Mouse (Mus musculus) adrenal gland, postnatal 10 days (tissue): ENCODE measurements around the gene Tbx21. TPM values are rescaled to one million over a fixed set of nuclear protein-coding genes. Genes with fewer than 3 reads are reported as not detected.

ENCODE experiments used
- DNase-seq: peaks from one replicate; pipeline ENCODE4 v3.0.0; 2021; ENCODE audit warnings: mixed read lengths
- long read RNA-seq, 2 experiments: library from polyadenylated mRNA; stranded (forward); transcript quantifications; one replicate each; pipeline ENCODE4 v2.0.0; 2021
- total RNA-seq, 2 experiments: library from RNA; stranded (reverse); gene quantifications; 2 replicates each; pipeline ENCODE4 v1.2.3; 2021

Gene Tbx21
- under 1 TPM; 0.21 to 0.64 TPM for total RNA-seq
- long read RNA-seq, experiment 1: 0 reads
- long read RNA-seq, experiment 2: 0 reads

DNA sequence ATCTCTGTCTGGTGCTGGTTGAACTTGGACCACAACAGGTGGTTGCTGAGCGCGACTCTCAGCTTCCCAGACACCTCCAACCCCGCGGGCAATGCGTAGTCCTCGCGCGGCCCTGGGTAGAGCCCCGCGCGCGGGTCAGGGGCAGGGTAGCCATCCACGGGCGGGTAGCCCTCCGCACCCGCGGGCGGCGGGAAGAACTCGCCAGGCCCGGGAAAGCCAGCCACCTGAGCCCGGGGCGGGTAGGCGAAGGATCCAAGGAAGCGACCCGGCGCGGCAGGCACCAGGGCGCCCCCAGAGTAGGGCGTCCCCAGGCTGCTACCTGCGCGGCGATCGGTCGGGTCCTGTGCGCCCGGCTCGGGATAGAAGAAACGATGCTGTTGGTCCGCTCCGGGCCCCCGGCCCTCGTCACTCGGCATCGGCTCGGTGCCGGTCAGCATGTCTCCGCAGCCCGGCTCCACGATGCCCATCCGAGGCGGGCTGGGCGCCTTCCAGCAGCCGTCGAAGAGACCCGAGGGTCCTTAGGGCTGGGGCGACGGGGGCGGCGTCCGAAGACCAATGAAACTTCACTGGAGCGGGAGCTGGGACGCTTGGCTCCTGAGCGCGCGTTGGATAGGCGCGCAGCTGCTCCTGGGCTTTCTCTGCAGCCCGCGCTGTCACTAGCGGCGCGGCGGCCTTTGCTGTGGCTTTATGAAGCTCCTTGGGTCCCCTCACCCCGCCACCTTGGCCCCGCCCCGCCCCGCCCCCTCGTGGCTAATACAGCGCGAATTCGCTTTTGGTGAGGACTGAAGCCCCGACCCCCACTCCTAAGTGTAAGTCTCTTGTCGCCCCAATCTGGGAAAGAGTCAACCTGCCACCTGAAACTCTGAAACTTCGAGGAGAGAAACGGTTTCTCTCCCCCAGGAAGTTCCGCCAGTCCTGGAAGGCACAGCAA lies at the start of gene Tbx21:
Tbx21 (minus strand) TSS at position 661 of the 931 bp plus-strand sequence.
- no peak for DNase-seq

DNA sequence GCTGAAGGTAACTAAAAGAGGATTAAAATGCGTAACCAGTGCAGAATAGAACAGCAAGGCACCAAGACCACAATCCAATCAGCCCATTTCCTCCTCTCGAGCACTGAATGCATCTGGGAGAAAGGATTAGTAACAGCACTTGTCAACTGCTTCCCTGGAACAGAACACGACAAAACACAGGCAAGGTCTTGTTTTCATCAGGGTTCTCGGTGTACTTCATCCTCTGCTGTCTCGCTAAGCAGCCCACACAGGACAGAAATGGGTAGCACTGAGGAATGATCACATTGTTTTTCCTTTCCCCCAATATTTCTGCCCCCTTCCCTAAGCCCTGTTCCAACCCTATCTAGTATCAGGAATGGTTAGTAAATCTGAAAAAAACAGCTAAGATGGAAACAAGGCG lies 45.2 kb upstream of the Tbx21 start:
- DNase-seq: no peak

DNA sequence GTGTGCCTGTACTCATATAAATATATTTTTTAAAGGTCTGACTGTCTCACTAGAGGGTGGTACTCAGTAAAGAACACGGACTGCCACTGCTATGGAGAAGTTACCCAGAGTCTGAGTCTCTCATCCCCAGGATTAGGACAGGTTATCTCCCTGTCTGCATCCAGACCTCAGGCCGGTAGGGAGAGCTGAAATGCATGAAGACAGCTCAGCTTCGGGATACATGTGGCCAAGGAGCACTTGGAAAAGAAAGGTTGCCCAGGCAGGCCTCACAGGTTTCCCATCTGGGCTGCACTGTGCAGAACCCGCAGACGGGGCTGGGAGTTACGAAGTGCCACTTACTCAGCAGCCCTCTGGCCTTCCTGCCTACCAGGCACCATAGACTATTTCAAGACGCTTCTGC lies 41.9 kb upstream of the Tbx21 start:
- no peak for DNase-seq

DNA sequence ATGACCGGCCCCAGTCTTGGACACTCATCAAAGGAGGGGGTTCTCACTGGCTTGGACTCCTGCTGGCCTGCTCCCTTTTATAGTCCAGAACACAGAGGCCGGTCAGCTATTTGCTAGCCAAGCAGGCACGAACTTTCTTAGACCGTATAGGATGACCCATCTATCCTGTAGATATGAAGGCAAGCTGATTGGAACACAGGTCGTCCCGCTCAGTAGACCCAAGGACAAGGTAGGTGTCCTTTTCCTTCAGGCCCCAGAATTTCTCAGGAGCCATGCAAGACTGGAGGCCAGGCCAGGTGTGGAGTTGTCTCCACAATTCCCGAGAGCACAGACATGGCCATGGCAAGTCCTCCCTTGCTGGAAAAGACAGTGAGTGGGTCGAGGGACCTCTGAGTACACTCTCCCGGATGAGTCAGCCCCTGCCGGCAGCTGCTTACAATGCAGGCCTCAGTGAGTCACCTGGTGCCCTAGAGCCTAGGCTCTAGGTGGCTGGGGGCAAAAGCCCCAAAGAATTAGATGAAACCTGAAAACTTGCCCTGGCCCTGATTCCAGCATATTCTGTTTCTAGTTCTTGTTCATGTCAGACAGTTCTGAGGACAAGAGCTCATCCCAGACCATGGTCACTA lies 37.6 kb upstream of the Tbx21 start:
- DNase-seq: peak; percentile 53

DNA sequence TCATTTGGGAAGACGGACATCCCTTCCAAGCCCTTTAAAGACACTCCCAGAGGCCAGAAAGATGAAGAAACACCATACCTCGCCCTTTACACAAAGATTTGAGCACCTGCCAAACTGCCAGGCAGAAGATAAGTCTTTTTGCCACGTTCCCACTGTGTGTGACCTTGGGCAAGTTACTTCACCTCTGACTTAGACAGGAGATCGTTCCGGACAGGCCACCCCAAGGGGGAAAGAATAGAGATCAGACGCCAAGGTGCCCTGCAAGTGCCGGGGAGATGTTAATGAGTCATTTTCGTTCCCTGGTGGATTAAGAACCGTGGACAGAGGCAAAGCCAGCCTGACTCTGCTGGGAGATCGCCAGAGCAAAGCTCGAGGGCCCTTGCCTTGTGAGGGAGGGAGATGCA lies 36.9 kb upstream of the Tbx21 start:
- DNase-seq: peak; percentile 76

DNA sequence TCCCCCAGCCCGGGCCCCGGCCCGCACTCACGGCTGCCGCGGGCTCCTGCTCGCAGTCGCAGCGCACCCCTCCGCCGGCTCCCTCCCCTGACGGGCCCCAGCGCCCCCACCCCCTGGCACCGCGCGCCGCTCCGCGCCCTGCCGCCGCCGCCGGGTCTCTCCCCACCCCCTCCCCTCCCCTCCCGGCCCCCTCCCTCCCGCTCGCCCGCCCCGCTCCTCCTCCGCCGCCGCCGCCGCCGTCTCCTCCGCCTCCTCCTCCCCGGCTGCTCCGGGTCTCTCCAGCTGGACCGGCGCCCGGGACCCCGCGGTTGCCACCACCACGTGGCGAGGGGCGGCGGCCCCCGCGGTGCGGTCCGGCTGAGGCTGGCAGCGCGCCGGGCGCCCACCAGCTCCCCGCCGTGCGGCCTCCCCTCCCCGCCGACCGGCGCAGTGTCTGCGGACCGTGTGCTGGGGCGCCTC lies 36.2 kb upstream of the Tbx21 start, which contains the start of gene Tbkbp1:
Tbkbp1 (minus strand) TSS at position 153 of the 459 bp plus-strand sequence.
- peak; percentile 61 for DNase-seq

DNA sequence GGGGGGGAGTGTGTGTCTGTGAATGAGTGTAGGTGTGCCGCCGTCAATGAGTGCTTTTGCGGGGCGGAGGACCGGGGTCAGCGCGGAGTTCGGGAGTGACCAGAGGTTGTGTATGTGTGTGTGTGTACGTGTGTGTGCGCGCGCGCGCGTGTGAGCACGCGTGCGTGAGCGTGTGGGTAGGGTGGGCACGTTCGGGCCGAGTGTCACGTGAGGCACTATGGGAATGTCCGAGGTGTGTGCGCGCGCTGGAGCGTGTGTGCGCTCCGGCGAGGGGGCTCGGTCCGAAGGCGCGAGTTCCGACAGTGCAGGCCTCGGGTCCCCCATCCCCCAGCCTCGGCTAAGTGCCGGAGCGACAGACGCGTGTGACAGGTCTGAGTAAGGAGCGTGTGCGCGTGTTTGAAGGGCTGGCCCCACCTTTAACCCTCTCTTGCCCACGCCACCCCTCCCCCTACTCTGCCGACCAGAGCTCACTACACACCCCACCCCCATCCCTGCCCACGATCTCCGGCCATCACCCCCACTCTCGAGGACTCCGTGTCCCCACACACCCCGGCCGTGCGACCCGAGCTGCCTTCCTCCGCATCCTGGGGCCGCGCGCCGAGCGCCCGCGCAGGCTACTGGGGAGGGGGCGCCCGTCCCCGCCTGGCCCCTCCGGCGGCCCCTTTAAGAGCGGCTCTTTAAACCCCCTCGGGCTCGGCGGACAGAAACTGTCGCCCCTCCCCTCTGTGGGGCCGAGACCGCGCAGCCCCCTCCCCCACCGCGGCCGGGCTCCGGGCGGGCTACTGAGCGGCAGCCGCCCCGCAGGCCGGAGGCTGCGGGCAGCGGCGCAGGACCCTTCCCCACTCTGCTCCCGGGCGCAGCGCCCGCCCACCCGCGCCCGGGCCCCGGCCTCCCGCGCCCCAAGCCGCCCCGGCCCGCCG lies 35.5 kb upstream of the Tbx21 start:
- DNase-seq: peak; percentile 62

DNA sequence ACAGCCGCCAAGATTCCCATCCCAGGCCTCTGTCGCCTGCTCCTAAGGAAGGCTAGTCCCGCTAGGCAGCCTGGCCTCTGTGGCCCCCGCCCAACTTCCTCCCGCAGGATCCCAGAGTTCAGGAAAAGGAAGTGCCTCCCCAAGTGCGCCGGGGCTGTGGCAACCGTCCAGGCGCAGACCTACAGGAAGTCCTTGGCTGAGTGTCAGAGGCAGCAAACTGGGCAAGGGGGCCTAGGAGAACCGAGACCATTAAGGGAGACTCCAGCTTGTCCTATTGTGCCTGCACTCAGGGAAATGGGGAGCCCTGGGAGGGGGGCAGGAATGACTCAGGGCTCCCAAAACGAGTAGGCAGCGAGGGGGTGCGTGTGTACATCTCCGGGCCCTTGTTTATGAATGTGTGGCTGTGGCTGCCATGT lies 34.9 kb upstream of the Tbx21 start:
- peak; percentile 83 for DNase-seq

DNA sequence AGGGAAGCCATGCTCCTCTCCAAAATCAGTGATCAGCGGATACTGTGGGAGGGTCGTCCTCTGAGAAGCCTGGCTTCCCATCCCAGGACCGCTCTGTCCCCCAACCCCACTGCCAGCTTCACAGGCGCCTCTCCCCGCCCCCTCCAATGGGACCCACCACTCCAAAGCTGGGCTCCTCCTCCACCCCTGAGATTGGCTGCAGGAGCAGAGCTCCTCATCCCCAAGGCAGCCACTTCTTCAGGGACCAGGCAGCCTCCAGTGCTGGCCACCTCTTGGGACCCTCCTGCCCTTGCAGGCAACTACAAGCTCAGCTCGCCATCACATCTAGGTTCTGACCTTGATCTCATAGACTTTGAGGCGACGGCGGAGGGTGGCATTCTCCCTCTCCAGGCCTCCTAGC lies 33.9 kb upstream of the Tbx21 start:
- DNase-seq: no peak

DNA sequence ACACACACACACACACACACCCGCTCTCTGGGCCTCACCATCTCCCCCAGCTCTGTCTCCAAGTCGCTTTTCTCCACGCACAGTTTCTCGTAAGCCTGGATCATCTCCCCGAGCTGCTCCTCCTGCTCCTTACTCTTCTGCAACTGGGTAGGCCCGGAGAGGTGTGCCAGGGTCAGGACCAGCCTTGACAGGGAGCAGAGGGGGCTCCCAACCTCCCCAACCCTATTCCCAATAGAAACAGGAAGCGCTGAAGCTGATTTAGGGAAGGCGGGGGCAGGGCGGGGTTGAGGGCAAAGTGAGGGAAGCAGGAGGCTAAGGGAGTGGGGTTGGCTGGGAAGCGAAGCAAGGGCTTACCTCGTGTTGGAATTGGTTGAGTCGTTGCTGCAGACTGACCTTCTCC lies 33.5 kb upstream of the Tbx21 start:
- DNase-seq: no peak

DNA sequence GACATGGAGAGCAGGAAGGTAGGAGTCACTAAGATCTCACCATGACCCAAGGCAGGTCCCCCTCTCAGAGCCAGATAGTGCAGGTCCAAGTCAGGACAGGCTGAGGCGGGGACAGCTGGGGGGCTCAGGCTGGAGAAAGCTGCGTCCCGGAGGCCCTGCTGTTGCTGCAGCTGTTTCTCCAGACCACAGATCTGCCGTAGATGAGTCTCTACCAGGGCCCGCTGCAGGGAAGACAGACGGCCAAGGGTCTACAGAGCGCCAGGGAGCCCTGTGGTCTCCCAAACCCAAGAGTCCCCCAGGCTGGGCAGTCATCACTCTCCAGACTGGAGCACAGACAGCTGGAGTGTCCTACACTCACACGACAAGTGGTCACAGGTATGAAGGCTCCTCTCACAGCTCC lies 32.2 kb upstream of the Tbx21 start:
- DNase-seq: no peak

DNA sequence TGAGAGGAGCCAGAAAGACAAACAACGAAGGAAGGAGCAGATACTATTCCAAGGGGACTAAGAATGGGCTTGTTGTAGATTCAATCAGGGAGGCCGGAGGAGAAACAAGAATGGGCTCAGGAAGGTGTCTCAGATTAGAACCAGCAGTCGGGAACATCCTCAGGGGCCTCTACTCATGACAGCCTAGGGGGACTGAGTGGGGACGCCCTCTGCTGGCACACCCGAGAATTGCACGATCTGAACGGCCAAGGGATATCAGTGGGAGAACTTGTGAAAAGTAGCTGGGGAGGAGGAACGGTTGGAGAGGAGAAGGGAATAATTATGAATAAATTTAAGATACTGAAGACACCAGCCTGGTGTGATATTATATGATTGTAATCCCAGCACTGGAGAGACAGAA lies 31.6 kb upstream of the Tbx21 start:
- DNase-seq: peak; percentile 89

DNA sequence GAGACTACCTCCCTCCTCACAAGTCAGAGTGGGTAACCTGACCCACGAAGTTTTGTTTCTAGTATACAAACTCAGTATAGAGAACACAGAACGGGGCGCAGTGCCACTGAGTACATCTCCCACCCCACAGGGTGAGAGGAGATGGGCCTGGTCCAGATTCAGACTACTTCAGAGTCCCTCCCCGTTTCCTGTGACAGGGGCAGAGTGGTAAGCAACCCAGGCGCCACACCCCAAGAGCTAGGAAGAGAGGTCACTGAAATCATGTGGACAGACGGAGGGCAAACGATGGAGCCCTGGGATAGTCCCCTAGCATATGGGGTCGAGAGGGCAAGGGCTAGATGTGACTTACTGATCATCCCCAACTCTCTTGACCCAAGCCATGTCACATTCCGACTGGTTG lies 30.8 kb upstream of the Tbx21 start:
- DNase-seq: no peak

DNA sequence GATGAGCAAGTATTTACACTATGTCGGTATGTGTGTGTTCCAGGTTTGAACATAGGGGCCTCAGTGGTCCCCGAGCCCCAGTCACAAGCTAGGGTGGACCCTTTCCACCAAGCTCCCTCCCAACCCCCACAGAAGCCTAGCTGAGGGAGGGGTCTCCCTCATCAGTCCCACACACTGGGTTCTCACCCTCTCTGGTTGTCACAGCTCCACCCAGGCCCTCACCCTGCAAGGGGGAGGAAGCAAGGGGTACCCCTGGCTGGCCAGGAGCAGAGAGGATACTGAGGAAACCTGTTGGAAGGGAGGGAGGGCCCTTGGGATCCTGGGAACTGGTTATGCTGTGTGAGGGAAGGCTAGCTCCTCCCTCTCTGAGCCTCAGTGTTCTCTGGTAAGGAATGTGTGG lies 30.2 kb upstream of the Tbx21 start:
- no peak for DNase-seq

DNA sequence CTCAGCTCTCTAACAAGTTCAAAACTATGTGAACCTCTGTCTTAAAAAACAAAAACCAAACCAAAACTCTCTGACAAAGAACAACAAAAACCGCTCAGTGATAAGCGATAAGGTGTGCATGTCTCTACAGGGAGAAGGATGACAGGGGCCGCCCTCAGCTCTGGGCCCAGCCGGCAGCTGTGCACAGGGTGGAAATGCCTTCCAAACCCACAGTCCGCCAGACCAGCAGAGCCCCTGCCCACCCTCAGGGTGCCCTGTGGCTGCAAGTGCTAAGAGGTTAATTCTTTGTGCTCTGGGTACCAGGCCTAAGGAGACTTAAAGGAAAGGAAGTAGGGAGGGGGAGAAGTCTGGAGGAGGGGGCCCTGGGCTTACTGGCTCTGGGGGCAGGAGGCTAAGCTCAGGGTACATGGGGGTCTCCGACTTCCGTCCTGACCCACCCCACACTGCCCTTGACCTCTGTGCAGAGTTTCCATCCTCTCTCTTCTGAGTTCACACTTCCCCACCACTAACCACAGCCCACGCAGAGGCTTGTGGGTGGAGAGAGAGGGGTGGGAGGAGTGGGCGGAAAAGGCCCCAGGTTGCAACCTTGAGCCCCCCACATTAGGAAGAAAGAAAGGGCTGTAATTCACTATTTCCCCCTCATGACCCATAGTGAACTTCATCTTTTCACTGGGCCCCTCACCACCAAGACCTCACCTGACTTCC lies 28.2 kb upstream of the Tbx21 start:
- DNase-seq: no peak

DNA sequence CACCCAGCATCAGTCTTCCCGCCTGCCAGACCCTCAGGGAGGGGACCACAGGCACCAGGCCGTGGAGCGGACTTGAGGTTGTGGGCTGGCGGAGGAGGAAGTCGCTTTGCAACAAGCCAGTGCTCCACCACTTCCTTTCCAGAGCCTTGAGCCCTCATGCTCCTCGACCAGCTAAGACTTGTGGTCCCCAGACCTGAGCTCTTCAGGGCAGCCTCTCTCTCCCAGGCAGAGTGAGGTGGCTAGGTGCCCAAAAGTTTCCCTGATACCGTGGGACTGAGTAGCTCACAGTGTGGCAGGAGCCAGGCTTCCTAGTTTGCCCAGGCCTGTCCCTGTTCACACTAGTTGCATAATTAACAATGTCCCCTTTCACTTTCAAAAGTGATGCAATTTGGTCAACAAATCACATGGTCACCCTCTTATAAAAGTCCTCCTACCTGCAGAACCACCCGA lies 27.1 kb upstream of the Tbx21 start:
- peak; percentile 43 for DNase-seq

DNA sequence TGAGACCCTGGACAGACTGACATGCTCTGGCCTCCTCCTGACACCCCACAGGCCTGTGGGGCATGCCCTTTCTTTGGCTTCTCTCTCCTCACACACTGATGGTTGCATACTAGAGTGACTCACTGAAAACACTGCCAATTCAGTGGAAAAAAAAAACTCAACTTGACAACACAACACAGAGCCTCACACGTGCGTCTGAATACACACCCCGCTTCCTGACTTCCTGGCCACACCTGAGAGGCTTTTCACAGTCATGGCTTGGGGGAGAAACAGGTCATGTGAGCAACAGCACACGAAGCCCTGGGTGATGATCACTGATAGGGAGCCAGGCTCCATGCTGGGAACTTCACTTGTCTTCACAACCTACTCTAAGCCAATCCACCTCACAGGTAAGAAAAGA lies 25.7 kb upstream of the Tbx21 start:
- no peak for DNase-seq

DNA sequence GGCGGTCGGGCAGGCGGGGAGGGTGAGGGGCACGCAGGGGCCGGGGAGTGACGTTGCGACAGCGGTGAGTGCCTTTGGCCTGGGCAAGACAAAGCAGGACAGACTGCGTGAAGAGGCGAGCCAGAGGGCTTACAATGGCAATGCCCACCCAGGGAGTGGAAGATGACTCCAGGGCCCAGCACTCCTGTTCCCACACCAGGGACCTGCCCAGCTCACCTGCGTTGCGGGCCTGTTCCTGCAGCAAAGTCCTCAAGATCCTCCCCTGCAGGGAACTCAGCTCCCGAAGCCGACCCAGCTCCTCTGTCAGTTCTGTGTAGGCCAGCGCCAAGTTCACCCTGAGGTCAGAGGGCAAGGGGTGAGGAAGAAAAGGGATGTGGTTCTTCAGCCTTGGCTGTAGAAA lies 24.1 kb upstream of the Tbx21 start:
- DNase-seq: no peak

DNA sequence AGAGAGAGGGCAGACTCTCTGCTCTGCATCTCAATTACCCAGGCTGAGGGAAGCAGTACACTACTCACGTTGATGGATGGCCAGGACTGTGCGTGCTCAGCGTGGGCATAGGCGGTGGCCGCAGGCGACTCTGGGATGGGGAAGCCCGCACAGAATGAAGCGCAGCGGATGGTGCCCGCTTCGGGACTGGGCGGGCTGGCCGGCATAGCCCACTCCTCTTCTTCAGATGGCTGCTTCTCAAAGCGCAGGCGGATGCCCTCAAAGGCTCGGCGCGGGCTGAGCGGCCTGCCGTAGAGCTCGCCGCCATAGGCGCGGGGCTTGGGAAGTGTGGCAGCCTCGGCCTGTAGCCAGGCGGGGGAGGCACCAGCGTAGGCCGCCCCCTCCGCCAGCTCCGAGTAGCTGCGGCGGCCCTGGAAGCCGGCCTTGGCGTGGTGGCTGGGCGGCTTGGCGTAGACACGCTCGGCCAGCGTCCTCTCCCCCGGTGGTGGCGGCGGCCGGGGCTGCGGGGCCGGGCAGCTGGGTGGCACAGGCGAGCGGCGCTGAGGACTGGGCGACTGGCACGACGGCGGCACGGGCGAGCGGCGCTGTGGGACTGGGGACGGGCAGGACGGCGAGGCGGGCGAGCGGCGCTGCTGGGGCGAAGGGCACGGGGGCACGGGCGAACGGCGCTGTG lies 23.6 kb upstream of the Tbx21 start:
- DNase-seq: peak; percentile 69

DNA sequence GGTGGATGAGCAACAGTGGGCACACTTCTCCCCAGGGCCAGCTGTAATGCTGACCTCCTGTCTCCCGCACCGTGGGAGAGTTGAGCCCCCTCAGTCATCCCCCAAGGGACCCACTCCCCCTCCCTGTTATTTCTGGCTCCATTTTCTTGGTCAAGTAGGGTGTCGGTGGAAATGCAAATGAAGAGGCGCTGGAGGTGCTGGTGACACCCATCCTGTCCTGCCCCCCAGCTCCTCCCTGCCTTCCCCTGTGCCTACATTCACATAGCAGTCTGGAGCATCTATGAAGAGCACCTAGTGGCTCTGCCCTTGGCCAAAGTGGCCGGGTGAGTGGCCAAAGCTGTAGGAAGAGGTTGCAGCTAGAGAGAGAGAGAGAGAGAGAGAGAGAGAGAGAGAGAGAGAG lies 18.1 kb upstream of the Tbx21 start:
- no peak for DNase-seq

DNA sequence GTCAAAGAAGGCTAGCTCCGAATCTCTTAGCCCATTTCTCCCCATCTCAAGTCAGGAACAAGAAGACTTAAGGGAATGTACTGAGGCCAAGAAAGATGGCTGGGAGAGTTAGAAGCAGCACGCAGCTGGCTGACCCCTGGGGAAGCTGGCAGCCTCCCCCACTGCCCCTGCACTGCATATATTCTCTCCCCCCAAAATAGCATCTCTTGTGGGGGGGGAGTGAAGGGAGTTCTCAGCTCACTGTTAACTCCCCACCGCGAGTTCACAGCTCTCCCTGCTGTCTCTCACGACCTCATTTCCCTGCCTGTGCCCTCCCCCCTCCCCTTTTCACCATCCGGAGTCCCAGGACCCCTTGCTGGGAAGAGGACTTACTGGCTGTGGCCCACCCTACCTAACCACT lies 17.1 kb upstream of the Tbx21 start:
- no peak for DNase-seq
